Mouse (Mus musculus) lung, postnatal 4 days (tissue): ENCODE measurements around the gene Olfr1487.
"Not testable (repeated sequence)": the region's sequence is repeated elsewhere in the genome, so short reads cannot be mapped to it uniquely, and the experiment has no call there.

ENCODE experiments used
- DNase-seq, 2 experiments: peaks; one replicate each; pipeline ENCODE4 v3.0.0; 2021

The Olfr1487 gene

DNA sequence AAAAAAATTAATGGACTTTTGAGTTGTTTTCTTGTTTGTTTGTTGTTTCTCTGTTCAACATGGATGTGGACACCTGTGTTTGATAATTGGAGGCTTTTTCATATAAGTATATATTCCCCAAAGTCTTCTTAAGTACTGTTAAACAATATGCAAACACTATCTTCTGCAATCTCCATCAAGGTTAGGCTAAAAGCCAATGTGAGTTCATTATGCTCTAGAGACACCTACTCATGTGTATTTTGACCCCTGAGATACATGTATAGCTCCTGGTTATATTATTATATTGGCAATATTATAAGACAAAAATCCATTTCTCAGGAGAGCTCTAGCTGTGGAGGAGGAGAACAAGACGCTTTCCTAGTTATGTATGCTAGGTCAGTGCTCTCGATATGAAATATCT is at the start of gene Olfr1487:
Gene Olfr1487 (plus strand): TSS at position 301 of the 400 bp plus-strand sequence.
- DNase-seq = not testable (repeated sequence)

DNA sequence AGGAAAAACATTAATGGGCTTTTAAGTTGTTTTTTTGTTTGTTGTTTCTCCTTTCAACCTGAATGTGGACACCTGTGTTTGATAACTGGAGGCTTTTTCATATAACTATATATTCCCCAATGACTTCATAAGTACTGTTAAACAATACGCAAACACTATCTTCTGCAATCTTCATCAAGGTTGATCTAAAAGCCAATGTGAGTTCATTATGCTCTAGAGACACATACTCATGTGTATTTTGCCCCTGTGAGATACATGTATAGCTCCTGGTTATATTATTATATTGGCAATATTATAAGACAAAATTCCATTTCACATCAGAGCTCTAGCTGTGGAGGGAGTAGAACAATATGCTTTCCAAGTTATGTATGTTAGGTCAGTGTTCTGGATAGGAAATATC is 34.0 kb upstream of the Olfr1487 start, which contains the start of gene Olfr1484:
Gene Olfr1484 (plus strand): TSS at position 301 of the 400 bp plus-strand sequence.
- no peak for DNase-seq

DNA sequence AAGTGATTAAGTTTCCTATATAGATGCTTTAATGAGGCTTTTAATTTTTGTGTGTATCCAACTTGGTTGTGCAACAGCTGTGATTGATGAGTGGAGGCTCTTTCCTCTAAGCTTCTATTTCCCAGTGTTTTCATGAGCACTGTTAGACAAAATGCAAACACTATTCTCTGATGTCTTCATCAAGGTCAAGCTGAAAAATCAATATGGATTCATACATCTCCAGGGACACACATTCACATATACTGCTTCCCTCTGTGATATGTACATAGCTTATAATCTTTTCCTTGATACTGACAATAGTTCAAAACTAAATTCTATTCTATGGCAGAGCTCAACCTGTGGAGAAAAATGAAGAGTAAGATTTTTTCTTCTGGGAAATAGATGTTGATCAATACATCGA is 14.1 kb downstream of the Olfr1487 start, which contains the start of gene Olfr1489:
Gene Olfr1489 (plus strand): TSS at position 301 of the 400 bp plus-strand sequence.
- no peak for DNase-seq

DNA sequence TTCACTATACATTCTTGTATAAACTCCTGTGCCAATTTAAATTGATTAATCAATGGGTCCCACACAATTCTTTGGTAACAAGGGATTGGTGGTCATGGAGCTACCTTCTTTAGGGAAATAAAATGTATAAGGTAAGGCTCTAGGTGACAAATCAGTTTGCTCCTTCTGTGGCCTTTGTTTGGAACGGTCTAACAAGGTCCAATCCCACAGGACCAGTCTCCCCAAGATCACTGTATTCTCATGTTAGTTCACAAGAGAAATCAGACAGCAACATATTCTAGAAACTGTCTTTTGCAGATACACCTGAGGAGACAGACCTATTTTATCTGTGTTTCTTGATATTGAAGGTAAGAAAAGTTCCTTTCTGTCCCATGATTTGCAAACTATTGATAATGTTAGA is 33.6 kb downstream of the Olfr1487 start, which contains the start of gene Olfr1490:
Gene Olfr1490 (plus strand): TSS at position 301 of the 400 bp plus-strand sequence.
- no peak for DNase-seq
